Mouse (Mus musculus): ENCODE measurements around the gene Mical3.

Gene Mical3

GRCm38 (mm10) chr6:121014339-121014738 lies 116.5 kb downstream of the Mical3 start:
- DNase-seq (ENCODE audit: low spot score in 2 of 2): no peak

DNA sequence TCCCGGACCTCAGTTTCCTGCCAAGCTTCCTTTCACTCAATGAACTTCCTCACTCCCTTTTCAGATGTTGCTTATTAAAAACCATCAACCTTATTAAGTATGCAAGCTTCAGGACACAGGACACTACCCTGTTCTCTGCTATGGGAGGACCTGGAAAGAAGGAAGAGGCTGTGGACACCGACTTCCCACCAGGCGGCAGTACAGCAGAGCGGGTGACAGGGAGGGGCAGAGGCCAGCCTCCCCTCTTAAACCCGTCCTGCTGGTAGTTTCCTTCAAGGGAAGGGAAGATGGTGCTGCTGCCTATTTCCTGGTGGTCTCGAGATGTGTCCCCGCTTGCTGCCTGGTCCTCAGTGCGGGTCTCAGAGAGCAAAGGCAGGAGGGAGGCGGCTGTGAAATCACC lies 117.0 kb downstream of the Mical3 start:
- DNase-seq (ENCODE audit: low spot score in 2 of 2): peak; percentile 37 to 49

DNA sequence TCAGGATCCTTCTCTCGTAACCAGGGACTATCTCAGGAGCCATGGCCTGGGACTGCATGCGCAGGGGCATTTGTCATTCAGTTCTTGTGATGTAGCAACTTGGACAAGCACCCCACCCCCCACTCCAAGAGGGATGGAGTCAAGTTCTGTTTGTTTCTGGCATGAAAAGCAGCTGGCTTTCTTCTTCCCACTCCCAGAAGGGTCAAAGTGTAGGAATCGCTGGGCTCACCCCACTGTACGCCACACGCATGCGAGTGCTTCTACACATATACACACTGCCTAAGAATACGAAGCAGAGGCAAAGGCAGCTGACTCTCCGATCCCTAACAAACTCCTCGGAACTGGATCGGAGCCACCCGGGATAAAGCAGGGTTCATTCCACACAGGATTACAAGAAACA lies 119.1 kb downstream of the Mical3 start:
- no peak for DNase-seq (ENCODE audit: low spot score in 2 of 2)

DNA sequence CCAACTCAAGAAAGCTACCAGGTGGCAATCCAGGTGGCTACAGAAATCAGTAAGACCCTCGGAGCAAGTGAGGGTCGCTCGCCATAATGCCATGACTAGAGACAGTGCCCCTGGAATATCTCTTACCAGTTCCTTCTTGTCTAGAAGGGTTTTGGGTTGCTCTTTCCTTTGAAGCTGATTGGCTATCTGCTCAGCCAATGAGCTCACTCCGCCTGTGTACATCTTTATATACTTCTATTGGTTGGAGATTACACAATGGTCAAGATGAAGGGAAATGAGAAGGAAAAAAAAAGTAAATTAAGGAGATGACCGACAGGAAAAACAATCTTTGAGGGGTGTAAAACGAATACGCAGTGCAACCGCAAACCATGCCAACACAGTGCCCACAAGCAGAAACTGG lies 121.1 kb downstream of the Mical3 start:
- DNase-seq (ENCODE audit: low spot score in 2 of 2): no peak

GRCm38 (mm10) chr6:121004959-121005358 lies 125.8 kb downstream of the Mical3 start:
- DNase-seq (ENCODE audit: low spot score in 2 of 2): no peak

GRCm38 (mm10) chr6:121002952-121003351 lies 127.8 kb downstream of the Mical3 start:
- DNase-seq (ENCODE audit: low spot score in 2 of 2): no peak

DNA sequence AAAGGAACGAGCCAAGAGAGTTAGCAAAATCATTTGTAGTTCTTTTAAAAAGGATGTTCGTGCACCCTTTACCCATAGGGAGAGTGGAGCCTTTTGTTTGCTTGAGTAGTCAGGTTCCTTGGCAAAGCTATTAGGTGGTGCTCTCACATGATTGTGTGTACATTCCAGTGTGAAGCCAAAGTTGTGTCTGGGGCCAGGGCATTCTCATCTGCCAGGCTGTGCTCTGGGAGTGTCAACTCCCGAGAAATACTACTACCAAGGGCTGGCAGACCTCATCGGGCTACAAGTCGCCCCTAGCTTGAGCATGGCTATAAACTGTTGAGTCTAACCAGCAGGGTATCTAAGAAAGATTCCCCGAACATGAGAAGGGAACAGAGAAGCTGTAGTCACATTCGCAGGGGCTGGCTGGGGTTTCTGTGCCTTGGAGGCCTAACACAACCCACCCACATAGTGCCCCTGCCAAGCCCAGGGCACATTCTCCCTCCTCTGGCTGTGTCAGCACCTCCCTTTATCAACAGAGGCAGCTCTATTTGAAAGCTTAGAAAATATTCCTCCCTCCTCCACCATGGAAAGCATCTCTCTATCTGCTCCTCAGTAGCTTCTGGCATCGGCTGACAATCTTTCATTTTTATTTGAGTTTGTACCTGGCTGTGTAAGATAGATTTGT lies 130.8 kb downstream of the Mical3 start:
- no peak for DNase-seq (ENCODE audit: low spot score in 2 of 2)

GRCm38 (mm10) chr6:120999087-120999486 lies 131.7 kb downstream of the Mical3 start:
- DNase-seq (ENCODE audit: low spot score in 2 of 2): no peak

DNA sequence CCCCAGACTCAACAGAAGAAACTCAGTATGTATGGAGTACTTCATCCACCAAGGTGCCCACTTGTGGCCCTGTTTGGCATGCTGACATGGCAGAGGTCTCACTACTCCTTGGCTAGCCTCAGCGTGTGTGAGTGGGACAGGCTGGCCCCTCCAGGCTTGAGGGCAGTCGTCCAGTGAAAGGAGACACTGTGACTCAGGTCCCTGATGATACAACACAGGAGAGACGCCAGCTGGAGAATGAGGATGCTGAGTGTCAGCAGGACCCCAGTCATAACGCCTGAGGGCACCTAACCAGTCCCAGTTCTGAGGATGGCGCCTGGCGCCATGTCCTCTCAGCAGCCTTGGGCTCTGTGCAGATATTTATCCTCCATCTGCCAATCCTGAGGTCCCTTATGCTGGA lies 134.2 kb downstream of the Mical3 start:
- no peak for DNase-seq (ENCODE audit: low spot score in 2 of 2)

DNA sequence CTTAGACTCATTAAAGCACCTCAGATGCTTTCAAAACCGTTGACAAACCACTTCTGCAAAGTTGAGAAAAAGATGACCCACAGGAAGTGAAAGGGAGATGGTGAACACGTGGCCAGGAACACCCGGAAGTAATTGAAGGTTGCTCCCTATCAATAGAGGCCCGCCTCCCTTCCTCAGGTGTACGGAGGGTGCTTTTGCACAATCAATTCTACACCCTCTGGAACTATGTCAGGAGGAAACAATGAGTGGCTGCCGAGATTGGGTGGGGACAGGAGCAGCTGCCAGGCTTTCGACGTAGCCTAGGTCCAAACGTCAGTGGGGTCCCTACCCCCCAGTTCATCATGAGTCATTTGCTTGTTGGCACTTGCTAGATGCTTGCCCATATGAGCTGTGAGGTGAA lies 135.3 kb downstream of the Mical3 start:
- peak; percentile 32 to 43 for DNase-seq (ENCODE audit: low spot score in 2 of 2)

DNA sequence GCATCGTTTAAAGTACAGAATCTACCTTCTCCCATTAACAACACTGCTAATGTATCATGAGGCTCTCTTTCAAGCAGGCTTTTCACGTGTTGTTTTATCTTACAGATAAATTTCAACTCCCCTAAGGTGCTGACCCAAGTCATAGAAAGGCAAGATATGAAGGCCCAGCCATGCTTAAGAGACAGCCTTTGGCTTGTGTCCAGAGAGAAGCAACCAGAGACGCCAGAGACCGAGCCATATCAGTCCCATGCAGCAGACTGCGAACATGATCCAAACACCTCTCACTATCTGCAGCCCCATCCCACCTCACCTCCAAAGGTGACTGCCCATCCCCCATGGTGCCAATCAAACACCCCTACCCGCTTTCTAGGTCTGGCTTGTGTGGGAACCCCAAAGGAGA lies 138.9 kb downstream of the Mical3 start:
- no peak for DNase-seq (ENCODE audit: low spot score in 2 of 2)

DNA sequence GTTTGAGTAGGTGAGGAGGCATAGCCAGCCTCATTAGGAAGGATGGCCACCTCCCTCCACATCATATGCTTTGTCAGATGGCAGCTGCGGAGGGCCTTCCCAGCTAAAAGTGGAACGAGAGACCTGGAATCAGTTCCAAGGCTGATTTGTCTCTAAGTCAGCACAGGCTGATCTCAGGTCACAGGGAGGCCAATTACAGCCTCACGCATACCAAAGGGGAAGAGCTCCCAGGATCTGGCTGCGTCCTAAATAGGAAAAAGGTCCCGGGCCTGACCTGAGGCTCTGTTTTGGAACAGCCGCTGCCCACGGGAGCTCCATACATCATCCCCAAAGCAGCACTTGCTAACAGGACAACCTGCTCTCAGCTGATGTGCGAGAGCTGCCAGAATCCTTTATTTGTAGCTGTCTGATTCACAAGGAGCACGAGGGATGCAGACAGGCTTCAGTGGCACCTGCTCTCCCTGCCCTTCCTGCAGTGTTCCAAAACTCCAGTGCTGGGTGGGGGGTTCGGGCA lies 143.2 kb downstream of the Mical3 start:
- DNase-seq (ENCODE audit: low spot score in 2 of 2): peak in 1 of 2 experiments; percentile 25

- DNase-seq (ENCODE audit: low spot score in 2 of 2): no peak
Measured at GRCm38 (mm10) chr6:120987164-120987563, 143.6 kb downstream of the Mical3 start.

GRCm38 (mm10) chr6:120986172-120986571 lies 144.6 kb downstream of the Mical3 start:
- no peak for DNase-seq (ENCODE audit: low spot score in 2 of 2)

DNA sequence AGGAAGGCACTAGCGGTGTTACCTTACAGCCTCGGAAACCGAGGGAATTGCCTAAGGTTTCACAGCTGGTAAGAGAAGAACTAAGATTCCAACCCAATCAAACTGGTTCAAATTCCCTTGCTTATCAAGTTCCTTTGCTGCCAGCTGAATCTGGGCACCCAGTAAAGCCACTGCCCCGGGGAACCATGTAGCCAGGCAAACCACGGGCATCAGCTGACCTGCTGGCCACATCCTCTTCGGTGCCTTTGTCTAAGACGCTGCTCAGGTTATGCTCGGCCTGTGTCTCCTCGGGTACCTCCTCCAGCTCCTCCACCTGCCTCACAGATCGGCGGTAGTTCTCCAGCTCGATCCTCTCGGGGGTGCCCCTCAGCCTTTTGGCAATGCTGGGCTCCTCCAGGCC lies 148.5 kb downstream of the Mical3 start:
- DNase-seq (ENCODE audit: low spot score in 2 of 2): no peak

DNA sequence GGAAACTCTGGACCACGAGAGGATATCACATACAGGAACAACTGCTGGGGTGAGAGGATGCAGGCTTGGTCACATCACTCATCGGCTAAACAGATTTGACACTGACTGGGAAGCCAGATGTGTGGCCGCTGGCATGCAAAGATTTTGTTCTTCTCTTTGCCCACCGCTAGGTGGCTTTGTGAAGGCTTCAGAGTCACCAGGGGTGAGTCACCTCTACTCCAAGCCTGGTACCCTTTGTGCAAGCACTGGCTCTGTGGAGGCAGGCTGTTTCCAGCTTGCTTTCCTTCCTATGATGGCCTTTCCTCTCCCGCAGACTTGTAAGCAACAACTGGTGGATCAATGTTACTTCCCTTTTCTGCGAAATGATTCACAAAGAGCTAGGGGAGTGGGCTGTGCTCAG lies 149.3 kb downstream of the Mical3 start:
- DNase-seq (ENCODE audit: low spot score in 2 of 2): no peak

GRCm38 (mm10) chr6:120978019-120978621 lies 152.7 kb downstream of the Mical3 start:
- no peak for DNase-seq (ENCODE audit: low spot score in 2 of 2)

GRCm38 (mm10) chr6:120976991-120977390 lies 153.8 kb downstream of the Mical3 start:
- DNase-seq (ENCODE audit: low spot score in 2 of 2): no peak

- no peak for DNase-seq (ENCODE audit: low spot score in 2 of 2)
Measured at GRCm38 (mm10) chr6:120976097-120976496, 154.7 kb downstream of the Mical3 start.

DNA sequence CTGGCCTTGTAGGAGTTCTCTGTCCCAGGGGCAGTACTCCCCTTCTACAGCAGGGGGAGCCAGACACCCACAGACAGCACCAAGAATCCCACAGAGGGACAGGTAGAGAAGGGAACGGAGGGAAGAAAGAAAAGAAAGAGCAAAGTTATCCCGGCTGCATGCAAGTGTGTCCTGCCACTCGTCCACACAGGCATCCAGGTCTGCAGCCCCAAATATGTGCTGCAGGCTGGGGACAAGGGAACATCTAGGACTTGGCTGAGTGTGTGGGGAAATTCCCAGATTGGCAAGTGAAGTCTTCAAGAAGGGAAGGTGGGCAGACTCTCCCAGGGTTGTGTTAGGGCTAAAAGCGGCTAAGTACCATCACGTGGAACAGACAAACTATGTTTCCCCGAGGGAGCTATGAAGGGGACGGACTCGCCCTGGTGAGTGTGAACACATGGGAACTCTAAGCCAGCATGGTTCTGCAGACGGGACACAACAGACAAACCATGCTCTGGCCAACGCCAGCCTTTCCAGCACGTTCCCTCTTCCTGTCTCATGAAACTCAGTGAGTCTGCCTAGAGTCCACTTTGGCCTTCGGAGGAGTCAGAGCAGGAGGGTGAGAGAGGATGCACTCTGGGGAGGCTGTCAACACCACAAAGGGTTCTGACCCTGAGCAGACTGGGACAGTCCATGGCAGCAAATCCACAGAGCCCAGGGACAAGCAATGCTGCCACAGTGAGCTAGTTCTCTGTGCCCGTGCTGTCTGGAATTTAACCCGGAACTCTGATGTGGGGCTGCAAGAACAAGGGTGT lies 158.8 kb downstream of the Mical3 start:
- DNase-seq (ENCODE audit: low spot score in 2 of 2): peak; percentile 82 to 85

DNA sequence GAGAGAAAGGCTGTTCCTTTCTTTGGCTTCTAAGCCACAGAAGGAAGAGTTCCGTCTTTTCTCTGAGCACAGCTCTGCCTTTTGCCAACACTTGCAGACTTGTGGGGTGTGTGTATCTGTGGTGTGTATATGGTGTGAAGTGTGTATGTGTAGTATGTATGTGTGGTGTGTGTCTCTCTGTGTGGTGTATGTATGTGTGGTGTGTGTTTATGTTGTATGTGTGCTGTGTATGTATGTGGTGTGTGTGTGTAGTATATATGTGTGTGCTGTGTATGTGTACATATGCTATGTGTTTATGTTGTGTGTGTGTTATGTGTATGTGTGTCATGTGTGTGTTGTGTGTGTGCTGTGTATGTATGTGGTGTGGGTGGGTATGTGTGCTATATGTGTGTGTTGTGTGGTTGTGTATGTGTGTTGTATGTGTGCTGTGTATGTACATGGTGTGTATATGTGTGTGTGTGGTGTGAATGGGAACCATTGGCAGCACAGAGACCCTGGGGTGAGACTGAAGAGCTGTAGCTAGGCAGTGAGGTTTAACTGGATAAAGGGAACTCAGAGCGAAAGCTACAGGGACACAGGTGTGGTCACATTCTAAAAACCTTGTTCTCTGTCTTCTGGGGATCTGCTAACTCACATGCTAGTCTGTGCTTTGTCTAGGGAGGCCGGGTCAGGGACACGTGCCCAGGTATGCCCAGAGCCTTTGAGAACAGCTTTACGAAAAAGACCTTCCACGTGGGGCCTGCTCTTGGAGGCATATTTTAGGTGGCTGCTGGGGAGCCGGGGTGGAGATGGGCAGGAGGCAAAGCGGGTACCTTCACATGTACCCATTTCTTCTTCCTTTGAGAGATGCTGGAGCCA lies 159.6 kb downstream of the Mical3 start:
- DNase-seq (ENCODE audit: low spot score in 2 of 2): no peak

DNA sequence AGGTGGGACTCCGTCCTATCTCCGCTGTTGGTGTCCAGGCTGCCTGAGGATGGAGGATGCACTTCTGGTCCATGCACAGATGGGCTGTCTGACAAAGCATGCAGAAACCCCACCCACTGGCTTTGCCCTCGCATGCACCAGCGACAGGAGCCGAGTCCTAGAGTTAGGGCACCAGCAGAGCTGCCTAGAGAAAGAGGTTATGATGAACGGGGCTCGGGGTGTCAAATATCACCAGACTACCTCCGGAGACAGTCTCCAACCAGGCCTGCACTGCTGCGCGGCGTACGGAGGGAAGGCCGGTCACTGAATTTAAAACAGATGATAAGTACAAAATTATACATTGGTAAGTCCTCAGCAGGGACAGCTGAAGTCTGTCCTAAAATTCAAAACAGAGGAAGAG lies 165.0 kb downstream of the Mical3 start:
- no peak for DNase-seq (ENCODE audit: low spot score in 2 of 2)
